Mouse (Mus musculus) liver, adult 2 months (tissue): Measurements from ENCODE around the gene Gm13288. TPM values are rescaled to one million over a fixed set of nuclear protein-coding genes. Genes with fewer than 3 reads are reported as not detected.
"Not testable (repeated sequence)": the region's sequence is repeated elsewhere in the genome, so short reads cannot be mapped to it uniquely, and the experiment has no call there.

Experiments used
- DNase-seq: peaks from one replicate; pipeline ENCODE4 v3.0.0-alpha.2; 2011; ENCODE audit warnings: low read depth, low spot score; ENCODE audit errors: extremely low read depth
- H3K27ac ChIP-seq: fragments of 200-500 bp; replicated peaks from 2 replicates; pipeline ENCODE4 v1.5.1; 2012; ENCODE audit warnings: low read depth, mild to moderate bottlenecking, control low read depth, inconsistent platforms, low read length; ENCODE audit not compliant: insufficient read depth
- H3K27me3 ChIP-seq: fragments of 200-500 bp; 2 replicates; pipeline ENCODE4 v1.6.1; 2012; ENCODE audit warnings: mild to moderate bottlenecking, moderate library complexity, low read length, inconsistent platforms; ENCODE audit not compliant: control insufficient read depth, insufficient read depth
- H3K36me3 ChIP-seq: fragments of 200-500 bp; 2 replicates; pipeline ENCODE4 v1.6.1; 2012; ENCODE audit warnings: low read length, inconsistent platforms; ENCODE audit not compliant: control insufficient read depth, insufficient read depth
- H3K4me1 ChIP-seq: fragments of 200-500 bp; 2 replicates; pipeline ENCODE4 v1.6.1; 2011; ENCODE audit warnings: low read length; ENCODE audit not compliant: control insufficient read depth, insufficient read depth
- H3K4me3 ChIP-seq: fragments of 200-500 bp; 2 replicates; pipeline ENCODE4 v1.5.1; 2011; ENCODE audit warnings: low read depth, mild to moderate bottlenecking, control low read depth, low read length, moderate library complexity; ENCODE audit not compliant: insufficient read depth
- H3K79me2 ChIP-seq: fragments of 200-500 bp; 2 replicates; pipeline ENCODE4 v1.6.1; 2012; ENCODE audit warnings: inconsistent platforms, mild to moderate bottlenecking, low read length, moderate library complexity; ENCODE audit not compliant: control insufficient read depth, insufficient read depth
- H3K9ac ChIP-seq: fragments of 200-500 bp; 2 replicates; pipeline ENCODE4 v1.6.1; 2012; ENCODE audit warnings: low read depth, mild to moderate bottlenecking, control low read depth, inconsistent platforms, low read length
- CTCF ChIP-seq: fragments of 200-500 bp; IDR thresholded peaks from 2 replicates; pipeline ENCODE4 v1.5.1; 2011; ENCODE audit warnings: low read depth, low read length, control low read depth
- POLR2A ChIP-seq: fragments of 200-500 bp; IDR thresholded peaks from 2 replicates; pipeline ENCODE4 v1.6.1; 2011; ENCODE audit warnings: low read length, control low read depth; ENCODE audit not compliant: insufficient read depth; ENCODE audit errors: extremely low read depth
- WGBS: fragments of 180-500 bp; shearing (Covaris S2); methylation state at CpG from one replicate; pipeline ENCODE4 v1.1.7; 2018; 5-methylcytosine and 5-hydroxymethylcytosine counted together
- polyA plus RNA-seq: library from polyadenylated mRNA; depleted of rRNA; stranded (reverse); fragments of >200 nt; gene quantifications from 2 replicates; pipeline ENCODE4 v1.2.3, GENCODE M21; 2012
- total RNA-seq: library from RNA; depleted of rRNA; stranded (reverse); fragments of >200 nt; gene quantifications from 2 replicates; pipeline ENCODE4 v1.2.3, GENCODE M21; 2014

The Gm13288 gene
- total and polyA plus RNA-seq, 2 experiments = not detected

- TF ChIP-seq CTCF (peak; percentile 40; the same call in 1 of the 2 replicates), POLR2A (0 out of 2 replicates have a peak, but pooled peaks have one; percentile 13)
- H3K79me2 ChIP-seq, H3K27ac ChIP-seq, H3K4me1 ChIP-seq, H3K36me3 ChIP-seq, H3K27me3 ChIP-seq: not testable (repeated sequence)
- WGBS = 5% methylated on average over 35 of the region's 42 CpGs
- Histone ChIP-seq H3K4me3 (peak overlapping the region; percentile 45), H3K9ac (peak overlapping the region; percentile 55; the same call in 1 of the 2 replicates)
- DNase-seq = peak; percentile 75
Observed at GRCm38 (mm10) chr4:88763384-88764018, 41.8 kb upstream of the Gm13288 start.

GRCm38 (mm10) chr4:88773534-88773933 is 31.8 kb upstream of the Gm13288 start, which contains the start of gene Gm13290:
Gm13290 (plus strand) TSS chr4:88773834.
- not testable (repeated sequence) for H3K27me3 ChIP-seq, H3K36me3 ChIP-seq, H3K79me2 ChIP-seq, H3K4me1 ChIP-seq, H3K9ac ChIP-seq, H3K27ac ChIP-seq, H3K4me3 ChIP-seq, DNase-seq
- no CpG with 5 or more reads among the region's 32 CpGs for WGBS

GRCm38 (mm10) chr4:88776622-88777021 is 28.7 kb upstream of the Gm13288 start, which contains the start of gene Gm13289:
Gm13289 (plus strand) TSS chr4:88776922.
- H3K27me3 ChIP-seq, H3K79me2 ChIP-seq, H3K4me1 ChIP-seq, H3K36me3 ChIP-seq, DNase-seq, H3K27ac ChIP-seq, H3K4me3 ChIP-seq, H3K9ac ChIP-seq: not testable (repeated sequence)
- WGBS = no CpG with 5 or more reads among the region's 29 CpGs

- not testable (repeated sequence) for H3K27me3 ChIP-seq, H3K36me3 ChIP-seq, DNase-seq, H3K4me3 ChIP-seq, H3K27ac ChIP-seq, H3K4me1 ChIP-seq, H3K9ac ChIP-seq, H3K79me2 ChIP-seq
- no CpG with 5 or more reads among the region's 29 CpGs for WGBS
Observed at GRCm38 (mm10) chr4:88779550-88779949, 25.8 kb upstream of the Gm13288 start, which contains the start of gene Gm13272. Gm13272 (plus strand) TSS chr4:88779850.

- not testable (repeated sequence) for H3K9ac ChIP-seq, H3K27ac ChIP-seq, H3K4me3 ChIP-seq, H3K79me2 ChIP-seq, H3K27me3 ChIP-seq, H3K4me1 ChIP-seq, H3K36me3 ChIP-seq, DNase-seq
- WGBS = 51% methylated on average over 16 of the region's 18 CpGs
Observed at GRCm38 (mm10) chr4:88780320-88780719, 25.0 kb upstream of the Gm13288 start.

- 9% methylated on average over 5 of the region's 7 CpGs for WGBS
- 0 out of 2 replicates have a peak within 1 kb of the TSS, but pooled peaks have one; percentile 12 for H3K27ac ChIP-seq
Observed at GRCm38 (mm10) chr4:88781831-88782230, 23.5 kb upstream of the Gm13288 start, which contains the start of gene Ifnz. Ifnz (plus strand) TSS chr4:88782131.

GRCm38 (mm10) chr4:88782335-88782734 is 23.0 kb upstream of the Gm13288 start:
- DNase-seq, H3K79me2 ChIP-seq, H3K4me1 ChIP-seq, H3K9ac ChIP-seq, H3K4me3 ChIP-seq, H3K36me3 ChIP-seq, H3K27me3 ChIP-seq: not testable (repeated sequence)
- 0 out of 2 replicates have a peak overlapping the region, but pooled peaks have one; percentile 12 for H3K27ac ChIP-seq
- WGBS = under 1% methylated on average over 19 of the region's 31 CpGs

More at GRCm38 (mm10) chr4:88781831-88782230, 23.5 kb upstream of the Gm13288 start, which contains the start of gene Ifnz:
- DNase-seq, H3K4me1 ChIP-seq, H3K79me2 ChIP-seq, H3K9ac ChIP-seq, H3K36me3 ChIP-seq, H3K27me3 ChIP-seq, H3K4me3 ChIP-seq: not testable (repeated sequence)

- H3K27me3 ChIP-seq, H3K4me1 ChIP-seq, H3K4me3 ChIP-seq, H3K9ac ChIP-seq, H3K36me3 ChIP-seq, H3K27ac ChIP-seq, DNase-seq, H3K79me2 ChIP-seq: not testable (repeated sequence)
- no CpG with 5 or more reads among the region's 27 CpGs for WGBS
Observed at GRCm38 (mm10) chr4:88785409-88785808, 19.9 kb upstream of the Gm13288 start, which contains the start of gene Gm13276. Gm13276 (plus strand) TSS chr4:88785709.
